In genomic region chr17:27881518-27881917, GRCm38 (mm10) we compare ENCODE assay signal across 9 mouse cellular contexts. TPM values are rescaled to one million over a fixed set of nuclear protein-coding genes. Genes with fewer than 3 reads are reported as not detected.
DNase-seq lines count a peak whose midpoint lies in the region; ATAC-seq and TF ChIP-seq lines count a peak whose summit lies in the region.
"Had no signal": no experiment of that assay in that cellular context is flagged by ENCODE, and none has a peak within 500 bp of the region (broad histone marks: within the 10 kb centered on the region; RNA-seq: fewer than 3 reads in every experiment).

No protein-coding gene starts in this region.

- no peak overlapping the region for H3K4me3 ChIP-seq in cerebellum, adult 2 months (replicated peaks; ENCODE audit: insufficient read depth, low read depth, low read length)
- no peak overlapping the region for H3K4me3 ChIP-seq in liver, adult 2 months (ENCODE audit: insufficient read depth, low read depth, low read length)
- no peak overlapping the region for H3K4me3 ChIP-seq in liver, embryonic 12.5 days
- H3K4me3 ChIP-seq: embryonic facial prominence, embryonic 12.5 days had no signal

- H3K9ac ChIP-seq in liver, adult 2 months (ENCODE audit: low read depth, low read length) = no peak overlapping the region
- no peak overlapping the region for H3K9ac ChIP-seq in liver, embryonic 12.5 days
- H3K9ac ChIP-seq: embryonic facial prominence, embryonic 12.5 days had no signal

- no peak overlapping the region for H3K27ac ChIP-seq in cerebellum, adult 2 months (ENCODE audit: insufficient read depth, low read length)
- H3K27ac ChIP-seq in liver, adult 2 months (replicated peaks; ENCODE audit: insufficient read depth, low read depth, low read length) = no peak overlapping the region
- H3K27ac ChIP-seq in liver, embryonic 12.5 days = no peak overlapping the region
- H3K27ac ChIP-seq: embryonic facial prominence, embryonic 12.5 days had no signal

- no peaks in the 10 kb centered on the region for H3K27me3 ChIP-seq in cerebellum, adult 2 months (ENCODE audit: control insufficient read depth, insufficient read depth, low read length)
- H3K27me3 ChIP-seq in liver, adult 2 months (ENCODE audit: control insufficient read depth, insufficient read depth, low read length) = no peaks in the 10 kb centered on the region
- H3K27me3 ChIP-seq in liver, embryonic 12.5 days (replicated peaks) = no peaks in the 10 kb centered on the region
- H3K27me3 ChIP-seq: embryonic facial prominence, embryonic 12.5 days had no signal

- ATAC-seq in liver, embryonic 12.5 days = no peak
- peak; percentile 51 for ATAC-seq in erythroblast, adult 5-6 weeks (replicated peaks; ENCODE audit: low FRiP score, poor library complexity, severe bottlenecking)
- peak; percentile 54 for ATAC-seq in megakaryocyte progenitor cell, adult 5-6 weeks (replicated peaks; ENCODE audit: poor library complexity)

- no peak for DNase-seq in cerebellum, adult 2 months
- DNase-seq in cerebellum, adult 8-10 months = no peak
- no peak for DNase-seq in liver, adult 2 months (ENCODE audit: extremely low read depth, low read depth, low spot score)
- DNase-seq in thymus, postnatal 0 days (ENCODE audit: low spot score) = no peak
- DNase-seq in spleen, postnatal 4 days (ENCODE audit: low spot score in 2 of 2) = no peak

- H3K4me1 ChIP-seq in cerebellum, adult 2 months (ENCODE audit: control insufficient read depth, insufficient read depth, low read length) = no peaks in the 10 kb centered on the region
- no peaks in the 10 kb centered on the region for H3K4me1 ChIP-seq in liver, adult 2 months (ENCODE audit: control insufficient read depth, insufficient read depth, low read length)
- no peaks in the 10 kb centered on the region for H3K4me1 ChIP-seq in liver, embryonic 12.5 days
- H3K4me1 ChIP-seq: embryonic facial prominence, embryonic 12.5 days had no signal

- WGBS in cerebellum, adult 2 months = 51% methylated on average over 11 of the region's 11 CpGs
- 77% methylated on average over 11 of the region's 11 CpGs for WGBS in liver, adult 2 months
- WGBS in liver, embryonic 12.5 days (ENCODE audit: insufficient replicate concordance) = 77% methylated on average over 11 of the region's 11 CpGs

- TF ChIP-seq CTCF in cerebellum, adult 2 months (IDR thresholded peaks at IDR 0.05; ENCODE audit: borderline replicate concordance, insufficient read depth, low read depth, low read length) = peak; percentile 43; the same call in 1 of the 2 replicates
- peak; percentile 46 for TF ChIP-seq CTCF in liver, adult 2 months (IDR thresholded peaks at IDR 0.05; ENCODE audit: low read depth, low read length)

- H3K79me2 ChIP-seq in liver, adult 2 months (ENCODE audit: control insufficient read depth, insufficient read depth, low read length) = peaks cover 3% of the 10 kb centered on the region; the same call in 1 of the 2 replicates

- H3K9me3 ChIP-seq in liver, embryonic 12.5 days (replicated peaks) = no peaks in the 10 kb centered on the region
- H3K9me3 ChIP-seq: embryonic facial prominence, embryonic 12.5 days had no signal

- no peak overlapping the region for H3K4me2 ChIP-seq in liver, embryonic 12.5 days
- H3K4me2 ChIP-seq: embryonic facial prominence, embryonic 12.5 days had no signal

- no peak for TF ChIP-seq POLR2A in cerebellum, adult 2 months (IDR thresholded peaks at IDR 0.05; ENCODE audit: borderline replicate concordance, insufficient read depth, low read length)
- no peak for TF ChIP-seq POLR2A in liver, adult 2 months (IDR thresholded peaks at IDR 0.05; ENCODE audit: extremely low read depth, insufficient read depth, low read length)

- peaks cover 9% of the 10 kb centered on the region; the same call in 1 of the 2 replicates for H3K36me3 ChIP-seq in liver, adult 2 months (ENCODE audit: control insufficient read depth, insufficient read depth, low read length)
- peaks cover 92% of the 10 kb centered on the region for H3K36me3 ChIP-seq in liver, embryonic 12.5 days

RNA-seq across cellular contexts. Expression of gene Uhrf1bp1, which starts 25.3 kb away (rescaled TPM):
- 18.2 and 18.5 TPM in 2 replicates for polyA plus RNA-seq in cerebellum, adult 2 months (2012; rRNA removed)
- total RNA-seq in liver, adult 2 months (2014; rRNA removed) = 5.0 and 5.5 TPM in 2 replicates
- 7.0 and 7.2 TPM in 2 replicates for polyA plus RNA-seq in liver, adult 2 months (2012; rRNA removed)
- 4.5 and 5.0 TPM in 2 replicates for polyA plus RNA-seq in liver, embryonic 12.5 days (2016; fragmentation: Nextera tagmentation; extraction: Ambion mirVana)
- total RNA-seq in erythroblast, adult 5-6 weeks (2015; ENCODE audit: low replicate concordance) = 3.3 and 4.4 TPM in 2 replicates
- total RNA-seq in erythroblast, adult 5-6 weeks (2017; ENCODE audit: low replicate concordance) = 4.3 and 5.4 TPM in 2 replicates
- total RNA-seq in megakaryocyte progenitor cell, adult 5-6 weeks (2015) = 6.0 and 8.1 TPM in 2 replicates
- total RNA-seq in megakaryocyte progenitor cell, adult 5-6 weeks (2017) = 8.4 and 9.3 TPM in 2 replicates
- polyA plus RNA-seq in thymus, postnatal 0 days (2015; fragmentation: Nextera tagmentation; extraction: Ambion mirVana) = 1.1 and 1.6 TPM in 2 replicates

RNA-seq across cellular contexts. Expression of gene Anks1, which starts 27.6 kb away (rescaled TPM):
- 74.2 and 74.9 TPM in 2 replicates for polyA plus RNA-seq in cerebellum, adult 2 months (2012; rRNA removed)
- total RNA-seq in liver, adult 2 months (2014; rRNA removed) = 8.8 and 9.0 TPM in 2 replicates
- 9.4 and 10.0 TPM in 2 replicates for polyA plus RNA-seq in liver, adult 2 months (2012; rRNA removed)
- polyA plus RNA-seq in liver, embryonic 12.5 days (2016; fragmentation: Nextera tagmentation; extraction: Ambion mirVana) = 6.7 and 7.5 TPM in 2 replicates
- total RNA-seq in erythroblast, adult 5-6 weeks (2015; ENCODE audit: low replicate concordance) = 6.1 and 6.7 TPM in 2 replicates
- 6.1 and 8.5 TPM in 2 replicates for total RNA-seq in erythroblast, adult 5-6 weeks (2017; ENCODE audit: low replicate concordance)
- total RNA-seq in megakaryocyte progenitor cell, adult 5-6 weeks (2015) = 29.5 and 34.7 TPM in 2 replicates
- 29.0 and 34.3 TPM in 2 replicates for total RNA-seq in megakaryocyte progenitor cell, adult 5-6 weeks (2017)
- 14.5 and 16.8 TPM in 2 replicates for polyA plus RNA-seq in thymus, postnatal 0 days (2015; fragmentation: Nextera tagmentation; extraction: Ambion mirVana)

RNA-seq across cellular contexts. Expression of gene Taf11, which starts 28.1 kb away (rescaled TPM):
- 49.3 and 51.5 TPM in 2 replicates for polyA plus RNA-seq in cerebellum, adult 2 months (2012; rRNA removed)
- total RNA-seq in liver, adult 2 months (2014; rRNA removed) = 7.8 and 8.9 TPM in 2 replicates
- polyA plus RNA-seq in liver, adult 2 months (2012; rRNA removed) = 5.1 and 6.0 TPM in 2 replicates
- 36.4 and 40.6 TPM in 2 replicates for polyA plus RNA-seq in liver, embryonic 12.5 days (2016; fragmentation: Nextera tagmentation; extraction: Ambion mirVana)
- total RNA-seq in erythroblast, adult 5-6 weeks (2015; ENCODE audit: low replicate concordance) = 5.2 and 9.8 TPM in 2 replicates
- total RNA-seq in erythroblast, adult 5-6 weeks (2017; ENCODE audit: low replicate concordance) = 5.4 and 8.5 TPM in 2 replicates
- 60.7 and 61.8 TPM in 2 replicates for total RNA-seq in megakaryocyte progenitor cell, adult 5-6 weeks (2015)
- total RNA-seq in megakaryocyte progenitor cell, adult 5-6 weeks (2017) = 29.6 and 30.4 TPM in 2 replicates
- polyA plus RNA-seq in thymus, postnatal 0 days (2015; fragmentation: Nextera tagmentation; extraction: Ambion mirVana) = 60.6 and 61.5 TPM in 2 replicates

RNA-seq across cellular contexts. Expression of gene Snrpc, which starts 43.6 kb away (rescaled TPM):
- 81.7 and 85.3 TPM in 2 replicates for polyA plus RNA-seq in cerebellum, adult 2 months (2012; rRNA removed)
- 24.4 and 27.1 TPM in 2 replicates for total RNA-seq in liver, adult 2 months (2014; rRNA removed)
- polyA plus RNA-seq in liver, adult 2 months (2012; rRNA removed) = 42.2 and 49.6 TPM in 2 replicates
- polyA plus RNA-seq in liver, embryonic 12.5 days (2016; fragmentation: Nextera tagmentation; extraction: Ambion mirVana) = 200 and 212 TPM in 2 replicates
- 20.6 and 60.0 TPM in 2 replicates for total RNA-seq in erythroblast, adult 5-6 weeks (2015; ENCODE audit: low replicate concordance)
- 43.8 and 51.5 TPM in 2 replicates for total RNA-seq in erythroblast, adult 5-6 weeks (2017; ENCODE audit: low replicate concordance)
- 147 and 154 TPM in 2 replicates for total RNA-seq in megakaryocyte progenitor cell, adult 5-6 weeks (2015)
- 128 and 132 TPM in 2 replicates for total RNA-seq in megakaryocyte progenitor cell, adult 5-6 weeks (2017)
- polyA plus RNA-seq in thymus, postnatal 0 days (2015; fragmentation: Nextera tagmentation; extraction: Ambion mirVana) = 383 and 386 TPM in 2 replicates
